In genomic region chr19:56919628-56920027, GRCm38 (mm10) we compare ENCODE assay signal across 7 mouse cellular contexts. TPM values are rescaled to one million over a fixed set of nuclear protein-coding genes. Genes with fewer than 3 reads are reported as not detected.
DNase-seq lines count a peak whose midpoint lies in the region; ATAC-seq and TF ChIP-seq lines count a peak whose summit lies in the region.

No protein-coding gene starts in this region.

- H3K27me3 ChIP-seq in midbrain, postnatal 0 days (ENCODE audit: insufficient read depth, low read length), result no peaks in the 10 kb centered on the region
- H3K27me3 ChIP-seq in splenic B cell, adult 2 months (ENCODE audit: control insufficient read depth, insufficient read depth, low read length, poor library complexity, severe bottlenecking), result no peaks in the 10 kb centered on the region

- H3K4me1 ChIP-seq in midbrain, postnatal 0 days (ENCODE audit: insufficient read depth, low read length), result no peaks in the 10 kb centered on the region

- no peak overlapping the region for H3K9ac ChIP-seq in midbrain, postnatal 0 days (replicated peaks; ENCODE audit: low read length, poor library complexity, severe bottlenecking)

- no peak overlapping the region for H3K4me3 ChIP-seq in midbrain, postnatal 0 days (ENCODE audit: low read depth, low read length)

- 32% methylated on average over 7 of the region's 7 CpGs for WGBS in midbrain, postnatal 0 days

- no peak overlapping the region for H3K27ac ChIP-seq in midbrain, postnatal 0 days (ENCODE audit: low read depth, low read length)

- TF ChIP-seq CTCF in midbrain, postnatal 0 days (IDR thresholded peaks at IDR 0.05), result peak; percentile 89

- H3K36me3 ChIP-seq in midbrain, postnatal 0 days (ENCODE audit: insufficient read depth, low read length), result no peaks in the 10 kb centered on the region
- H3K36me3 ChIP-seq in splenic B cell, adult 2 months (ENCODE audit: control insufficient read depth, insufficient read depth, low read length, poor library complexity, severe bottlenecking), result no peaks in the 10 kb centered on the region

- no peak overlapping the region for H3K4me2 ChIP-seq in midbrain, postnatal 0 days (ENCODE audit: low read depth, low read length, poor library complexity, severe bottlenecking)

- no peaks in the 10 kb centered on the region for H3K9me3 ChIP-seq in midbrain, postnatal 0 days (ENCODE audit: low read length)

- intact Hi-C loops in left cerebral cortex, postnatal 4 days (cut with DNase I), result loop anchor here (5.0 kb wide), 1 partner anchor 118 kb away; no protein-coding TSS in a partner anchor

- peak; percentile 85 for DNase-seq in adrenal gland, postnatal 25 days
- peak; percentile 83 for DNase-seq in embryo, embryonic 11.5 days (ENCODE audit: low read depth, low spot score)
- DNase-seq in kidney, adult 18-20 months, result peak; percentile 91
- DNase-seq in left cerebral cortex, postnatal 4 days, result peak; percentile 90
- DNase-seq in midbrain, postnatal 0 days (ENCODE audit: low spot score), result peak; percentile 92
- DNase-seq in splenic B cell, adult 2 months (ENCODE audit: low read depth, low spot score), result peak; percentile 79

- ATAC-seq in granulocyte monocyte progenitor cell, adult 5-6 weeks (replicated peaks; ENCODE audit: poor library complexity, severe bottlenecking), result peak; percentile 73
- ATAC-seq in midbrain, postnatal 0 days (ENCODE audit: low FRiP score), result no peak

RNA-seq across cellular contexts. Expression of gene Vwa2, which starts 45.6 kb away (rescaled TPM):
- not detected in 2 replicates for total RNA-seq in adrenal gland, postnatal 25 days (2021)
- total RNA-seq in granulocyte monocyte progenitor cell, adult 5-6 weeks (2014; fragmentation: Nextera tagmentation), result not detected in 2 replicates
- total RNA-seq in granulocyte monocyte progenitor cell, adult 5-6 weeks (2017), result not detected in 2 replicates
- total RNA-seq in left cerebral cortex, postnatal 4 days (2021), result under 1 TPM; 0.14 to 0.36 TPM
- 0.77 and 1.4 TPM in 2 replicates for total RNA-seq in midbrain, postnatal 0 days (2014; rRNA removed)
- 0.37 and 0.68 TPM in 2 replicates for polyA plus RNA-seq in midbrain, postnatal 0 days (2015; fragmentation: Nextera tagmentation; extraction: Ambion mirVana)
